Mouse (Mus musculus) retina, adult 2 months (tissue): Measurements from ENCODE around the gene Slc12a8.

Source experiments
- DNase-seq: peaks from one replicate; pipeline ENCODE4 v3.0.0-alpha.2; 2012; ENCODE audit warnings: low read depth, low spot score

Gene Slc12a8

GRCm38 (mm10) chr16:33583881-33584454, 66.8 kb downstream of the Slc12a8 start:
- no peak for DNase-seq

- no peak for DNase-seq
Measured at GRCm38 (mm10) chr16:33584455-33585082, 67.4 kb downstream of the Slc12a8 start.

DNA sequence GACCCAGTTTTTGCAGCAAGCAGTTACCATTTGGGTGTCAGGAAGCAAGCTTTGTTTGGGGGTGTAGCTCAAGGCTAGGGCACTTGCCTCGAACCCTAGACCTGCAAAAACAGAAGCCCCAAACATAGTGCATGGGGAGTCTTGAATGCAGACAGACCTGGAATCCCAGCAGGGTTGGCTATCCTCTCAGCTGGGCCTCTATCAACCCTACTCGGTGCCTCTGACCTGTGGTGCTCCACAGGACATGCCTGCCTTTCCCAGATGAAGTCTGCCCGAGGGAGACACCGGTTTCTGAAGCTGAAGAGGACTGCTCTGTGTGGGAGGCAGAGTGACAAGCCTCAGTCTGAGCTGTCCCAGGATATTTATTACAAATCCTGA, 67.9 kb downstream of the Slc12a8 start:
- DNase-seq: no peak

- no peak for DNase-seq
Measured at GRCm38 (mm10) chr16:33587283-33588127, 70.4 kb downstream of the Slc12a8 start.

DNA sequence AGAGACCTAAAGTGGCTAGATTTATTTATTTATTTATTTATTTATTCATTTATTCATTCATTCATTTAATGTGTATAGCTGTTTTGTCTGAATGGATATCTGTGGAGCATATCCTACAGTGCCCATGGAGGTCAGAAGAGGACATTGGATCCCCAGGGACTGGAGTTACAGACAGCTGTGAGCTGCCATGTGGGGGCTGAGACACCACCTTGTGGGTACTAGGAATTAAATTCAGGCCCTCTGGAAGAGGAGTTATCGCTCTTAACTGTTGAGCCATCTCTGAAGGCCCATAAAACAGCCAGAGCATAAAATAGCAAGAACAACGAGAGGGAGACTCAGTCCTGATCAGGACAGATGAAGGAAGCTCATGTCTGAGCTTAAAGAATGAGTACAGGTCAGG, 71.7 kb downstream of the Slc12a8 start:
- DNase-seq: no peak

GRCm38 (mm10) chr16:33590438-33590837, 73.3 kb downstream of the Slc12a8 start:
- DNase-seq: no peak

DNA sequence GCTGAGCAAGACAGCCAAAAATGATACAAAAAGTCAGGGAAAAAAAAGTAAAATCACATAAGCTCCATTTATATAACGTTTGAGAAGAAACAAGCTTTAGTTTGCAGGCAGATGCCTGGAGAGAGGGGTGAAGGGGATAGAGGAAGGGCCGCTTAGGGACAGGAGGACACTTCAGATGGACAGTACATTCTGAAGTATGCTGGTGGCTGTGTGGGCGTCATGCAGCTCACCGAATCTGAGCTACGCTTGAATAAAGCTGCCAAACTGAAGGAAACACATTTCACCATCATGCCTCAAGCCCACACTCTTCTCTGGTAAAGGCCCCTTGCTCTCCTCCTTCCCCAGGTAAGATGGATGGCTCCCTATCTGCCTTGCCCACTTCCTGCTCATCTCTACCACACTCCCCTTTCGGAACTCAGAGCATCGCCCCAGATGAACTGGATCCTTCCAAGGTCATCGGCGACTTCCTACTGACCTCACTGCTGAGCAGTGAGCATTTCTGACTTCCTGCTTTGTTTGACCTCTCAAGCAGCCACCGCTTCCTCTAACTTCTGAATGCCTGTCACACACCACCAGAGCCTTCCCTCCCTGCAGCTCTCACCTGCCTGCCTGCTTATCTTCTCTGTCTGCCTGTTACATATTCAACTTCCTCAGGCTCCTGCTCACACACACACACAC, 74.4 kb downstream of the Slc12a8 start:
- DNase-seq: no peak

DNA sequence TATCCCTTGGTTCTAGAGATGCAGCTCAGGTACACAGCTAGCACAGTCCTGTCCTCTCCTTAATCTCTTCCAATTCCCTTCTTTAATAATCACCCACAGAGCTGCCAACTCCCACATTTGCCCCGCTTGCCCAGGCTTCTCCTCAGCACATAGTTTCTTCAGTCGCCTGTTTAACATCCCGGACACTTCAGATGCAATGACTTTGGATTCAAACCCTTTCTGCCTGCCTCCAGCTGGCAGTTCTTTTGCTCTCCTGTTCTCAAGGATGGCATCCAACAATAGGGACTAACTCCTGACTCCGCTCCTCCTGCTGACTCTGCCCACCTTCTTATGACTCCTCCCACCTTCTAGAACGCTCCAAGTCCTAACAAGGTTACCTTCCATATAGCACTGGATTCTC, 75.2 kb downstream of the Slc12a8 start:
- no peak for DNase-seq

GRCm38 (mm10) chr16:33593467-33593866, 76.3 kb downstream of the Slc12a8 start:
- DNase-seq: no peak

- peak; percentile 39 for DNase-seq
Measured at GRCm38 (mm10) chr16:33594037-33594771, 77.1 kb downstream of the Slc12a8 start.

- no peak for DNase-seq
Measured at GRCm38 (mm10) chr16:33595235-33595769, 78.2 kb downstream of the Slc12a8 start.

- no peak for DNase-seq
Measured at GRCm38 (mm10) chr16:33596213-33596612, 79.1 kb downstream of the Slc12a8 start.

- no peak for DNase-seq
Measured at GRCm38 (mm10) chr16:33600216-33600615, 83.1 kb downstream of the Slc12a8 start.

DNA sequence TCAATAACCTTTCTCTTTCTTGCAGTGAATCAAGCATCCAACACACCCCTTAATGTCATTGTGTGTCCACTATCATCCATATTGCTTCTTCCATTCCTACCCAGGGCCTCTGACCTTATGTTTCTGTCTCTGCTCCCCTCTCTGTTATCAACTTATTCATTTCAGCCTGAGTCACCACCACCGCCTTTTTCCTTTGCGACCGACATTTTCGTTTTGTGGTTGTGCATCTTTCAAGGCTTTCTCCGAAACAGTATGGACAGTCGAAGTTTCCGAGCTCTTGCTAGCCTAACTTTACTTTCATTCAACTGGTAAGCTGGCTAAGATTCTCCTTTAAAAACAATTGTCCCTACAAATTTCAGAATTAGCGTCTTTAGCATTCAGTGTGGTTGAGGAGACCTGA, 84.2 kb downstream of the Slc12a8 start:
- DNase-seq: no peak

GRCm38 (mm10) chr16:33605647-33606596, 88.8 kb downstream of the Slc12a8 start:
- no peak for DNase-seq

DNA sequence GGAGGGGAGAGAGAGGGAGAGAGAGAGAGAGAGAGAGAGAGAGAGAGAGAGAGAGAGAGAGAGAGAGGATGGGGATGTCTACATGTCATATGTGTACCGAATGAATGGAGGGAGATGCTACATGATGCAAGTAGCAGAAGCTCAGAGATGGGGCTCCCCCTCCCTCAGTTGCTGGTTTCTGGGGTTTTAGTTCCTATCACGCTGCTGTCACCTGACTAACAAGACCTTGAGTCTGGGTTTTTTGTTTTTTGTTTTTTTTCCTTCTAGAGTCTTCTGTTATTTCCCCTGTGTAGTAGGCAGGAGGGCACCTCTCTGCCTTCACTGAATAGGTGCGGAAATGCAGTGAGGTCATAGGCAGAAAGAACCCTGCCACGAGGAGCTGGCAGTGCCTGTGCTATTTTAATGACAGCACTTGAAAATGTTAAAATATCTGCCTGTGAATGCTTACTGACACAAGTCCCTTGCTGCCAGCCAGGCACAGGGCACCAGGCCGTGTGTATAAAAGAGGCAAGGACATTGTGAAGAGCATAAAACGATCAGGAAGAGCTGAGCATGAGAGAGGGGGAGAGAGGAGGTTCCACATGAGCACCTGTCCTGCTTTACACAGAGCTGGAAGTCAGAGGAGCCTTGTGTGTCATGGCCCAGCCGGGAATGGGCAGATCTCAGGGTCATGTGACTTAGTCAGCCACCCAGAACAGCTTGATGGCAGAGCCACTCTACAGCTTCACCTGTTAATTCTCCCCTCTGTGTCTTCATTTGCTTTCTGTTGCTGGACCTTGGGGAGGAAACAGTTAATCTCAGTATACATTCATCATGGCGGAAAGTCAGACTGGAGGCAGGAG, 89.8 kb downstream of the Slc12a8 start:
- no peak for DNase-seq

- DNase-seq: no peak
Measured at GRCm38 (mm10) chr16:33609554-33609953, 92.4 kb downstream of the Slc12a8 start.

DNA sequence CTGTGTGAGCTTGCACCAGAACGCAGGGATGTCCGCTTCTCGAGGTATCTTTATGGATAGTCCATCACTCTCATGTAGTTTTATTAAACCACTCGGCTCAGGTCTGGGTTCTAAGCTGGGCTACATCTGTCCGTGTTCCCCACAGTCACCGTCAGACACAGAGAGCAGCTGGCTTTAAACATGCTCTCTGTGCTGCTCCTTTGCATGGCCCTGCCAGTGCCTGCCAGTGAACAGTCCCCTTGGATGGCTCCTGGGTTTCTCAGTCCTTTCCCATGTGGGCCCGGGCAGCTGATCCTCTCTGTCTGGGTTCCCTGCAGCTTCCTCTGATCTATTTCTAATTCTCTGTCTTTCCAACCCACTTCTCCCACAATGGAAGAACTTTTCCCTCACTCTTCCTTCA, 93.3 kb downstream of the Slc12a8 start:
- DNase-seq: no peak

DNA sequence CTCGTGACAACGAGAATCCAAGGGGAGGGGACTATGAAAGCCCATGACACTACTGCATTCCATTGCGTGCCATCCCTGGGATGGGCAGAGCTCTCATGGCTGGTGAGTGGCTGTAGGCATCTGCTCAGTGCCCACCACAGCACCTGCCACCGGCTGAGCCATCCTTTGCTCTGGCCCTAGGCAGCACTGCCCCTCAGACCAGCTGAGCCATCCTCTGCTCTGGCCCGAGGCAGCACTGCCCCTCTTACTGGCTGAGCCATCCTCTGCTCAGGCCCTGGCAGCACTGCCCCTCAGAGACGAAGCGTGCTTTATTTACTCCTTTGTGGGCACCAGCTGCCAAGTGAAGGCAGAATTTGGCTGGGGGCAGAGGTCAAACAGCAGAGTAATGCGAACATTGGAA, 94.2 kb downstream of the Slc12a8 start:
- no peak for DNase-seq
